Mouse (Mus musculus) cerebellum, postnatal 4 days (tissue): ENCODE measurements around the gene Olfr697.
"Not testable (repeated sequence)": the region's sequence is repeated elsewhere in the genome, so short reads cannot be mapped to it uniquely, and the experiment has no call there.

ENCODE experiments used
- DNase-seq, 2 experiments: peaks; one replicate each; pipeline ENCODE4 v3.0.0; 2022; ENCODE audit warnings: low spot score in 2 of 2, mixed read lengths in 1 of 2

The Olfr697 gene

DNA sequence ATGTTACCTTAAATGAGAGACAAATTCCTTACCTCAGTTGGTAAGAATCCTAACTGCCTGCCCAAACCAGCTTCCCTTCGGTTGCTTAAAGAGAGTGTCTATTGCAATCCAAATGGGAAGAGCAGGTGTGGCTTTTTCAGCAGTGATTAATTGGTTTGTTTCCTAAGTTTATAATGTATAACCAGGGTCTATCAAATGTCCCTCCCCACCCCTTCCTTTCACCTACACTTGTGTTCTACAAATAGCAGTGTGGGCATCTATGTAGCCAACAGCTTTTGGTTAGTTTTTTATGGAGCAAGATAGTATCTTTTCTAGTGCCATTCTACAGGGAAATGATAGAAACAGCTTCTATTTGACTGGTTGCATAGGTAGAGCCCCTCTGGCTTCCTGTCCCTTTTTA is at the start of gene Olfr697:
TSS of gene Olfr697 (minus strand) at position 101 of the 400 bp plus-strand sequence.
- no peak for DNase-seq

DNA sequence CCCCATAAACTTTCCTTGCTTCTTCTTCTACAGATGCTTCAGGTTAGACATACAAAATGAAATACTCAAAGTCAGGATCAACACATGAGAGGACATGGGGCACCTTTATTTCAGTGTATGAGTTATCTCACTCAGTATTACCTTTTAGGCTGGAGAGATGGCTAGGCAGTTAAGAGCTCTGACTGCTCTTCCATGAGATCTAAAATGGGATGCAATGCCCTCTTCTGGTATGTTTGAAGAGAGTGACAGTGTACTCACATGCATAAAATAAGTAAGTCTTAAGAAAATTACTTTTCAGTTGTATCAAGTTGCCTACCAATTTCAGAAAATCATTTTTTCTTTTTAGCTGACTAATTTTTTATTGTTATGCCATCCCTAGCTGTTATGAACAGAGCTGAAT is 46.1 kb upstream of the Olfr697 start:
- no peak for DNase-seq

DNA sequence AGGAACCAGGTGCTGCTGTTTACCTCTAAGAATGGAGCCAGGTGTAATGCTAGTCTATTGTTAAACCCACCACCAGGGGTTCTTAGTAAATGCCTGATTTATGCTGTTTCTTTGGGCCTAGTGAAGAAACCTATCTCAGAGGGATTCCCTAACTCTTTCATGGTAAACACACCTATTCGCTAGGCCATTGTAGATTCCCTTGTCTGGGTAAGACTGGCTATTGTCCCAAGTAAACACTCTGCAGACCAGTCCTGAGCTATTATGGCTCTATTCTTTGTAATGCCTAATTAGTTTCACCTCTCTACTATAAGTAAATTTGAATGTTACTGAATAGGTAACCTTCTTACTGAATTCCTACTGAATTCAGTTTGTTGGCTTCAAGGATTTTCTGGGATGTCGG is 18.8 kb upstream of the Olfr697 start:
- DNase-seq, result not testable (repeated sequence)

DNA sequence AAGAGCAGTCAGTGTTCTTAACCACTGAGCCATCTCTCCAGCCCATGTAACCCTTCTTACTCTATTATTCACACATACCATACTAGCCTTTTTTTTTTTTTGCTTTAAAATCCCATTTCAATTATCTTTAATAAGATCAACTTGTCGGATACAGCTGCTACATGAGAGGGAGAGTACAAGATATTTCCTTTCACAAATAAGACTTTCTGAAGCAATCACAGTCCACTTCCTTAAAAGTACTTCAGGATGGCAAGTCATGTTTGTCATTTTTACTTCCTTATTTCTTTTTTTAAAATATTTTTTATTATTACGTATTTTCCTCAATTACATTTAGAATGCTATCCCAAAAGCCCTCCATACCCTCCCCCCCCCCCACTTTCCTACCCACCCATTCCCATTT is 16.6 kb upstream of the Olfr697 start:
- no peak for DNase-seq

DNA sequence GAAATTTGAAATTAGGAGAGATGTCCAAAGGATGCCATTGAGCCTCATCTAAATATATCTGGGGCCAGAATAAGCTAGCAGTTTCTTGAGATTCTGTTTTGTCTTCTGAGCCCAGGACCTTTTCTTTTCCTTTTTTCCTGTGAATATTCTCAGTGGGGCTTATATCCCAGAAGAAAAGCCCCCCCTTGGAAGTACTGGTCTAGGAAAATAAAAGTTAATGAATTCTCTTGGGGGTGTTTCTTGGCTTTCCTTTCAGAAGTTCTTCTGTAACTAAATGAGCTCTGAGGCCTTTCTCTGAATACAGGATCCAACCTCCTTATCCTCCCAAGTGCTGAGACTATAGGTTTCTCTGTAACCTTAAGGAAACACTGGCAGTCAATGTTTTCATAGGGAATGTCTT is 13.1 kb upstream of the Olfr697 start, which contains the start of gene Olfr698:
TSS of gene Olfr698 (minus strand) at position 101 of the 400 bp plus-strand sequence.
- DNase-seq, result no peak

DNA sequence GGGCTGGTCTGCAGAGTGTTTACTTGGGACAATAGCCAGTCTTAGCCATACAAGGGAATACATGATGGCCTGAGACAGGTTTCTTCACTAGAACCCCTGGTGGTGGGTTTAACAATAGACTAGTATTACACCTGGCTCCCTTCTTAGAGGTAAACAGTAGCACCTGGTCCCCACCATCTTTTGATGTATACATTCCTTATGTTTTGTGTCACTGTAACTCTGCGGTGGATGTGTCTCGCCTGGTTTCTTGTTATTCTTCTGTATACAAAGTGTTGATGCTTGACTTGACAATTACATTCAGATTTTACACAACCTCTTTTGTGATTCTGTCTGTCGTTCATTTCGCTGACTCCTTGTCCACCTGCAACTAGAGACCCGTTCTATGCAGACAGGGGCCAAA is 3.6 kb upstream of the Olfr697 start:
- DNase-seq, result no peak

DNA sequence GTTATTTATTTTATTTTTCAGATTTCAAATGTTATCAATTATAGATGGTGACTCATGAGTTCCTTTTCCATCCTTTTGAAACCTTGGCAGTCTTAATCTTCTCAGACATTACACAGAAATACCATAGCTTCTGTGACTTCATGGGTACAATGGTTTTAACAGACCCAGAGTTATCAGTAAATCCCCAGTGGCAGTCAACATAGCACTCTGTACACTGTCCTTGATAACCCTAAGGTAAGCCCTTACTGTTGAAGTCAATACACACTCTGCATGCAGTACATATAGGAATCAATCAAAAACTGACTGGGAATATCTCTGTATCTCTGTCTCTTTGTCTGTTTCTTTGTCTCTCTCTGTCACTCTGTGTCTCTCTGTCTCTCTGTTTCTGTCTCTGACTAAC is 5.2 kb downstream of the Olfr697 start:
- no peak for DNase-seq

DNA sequence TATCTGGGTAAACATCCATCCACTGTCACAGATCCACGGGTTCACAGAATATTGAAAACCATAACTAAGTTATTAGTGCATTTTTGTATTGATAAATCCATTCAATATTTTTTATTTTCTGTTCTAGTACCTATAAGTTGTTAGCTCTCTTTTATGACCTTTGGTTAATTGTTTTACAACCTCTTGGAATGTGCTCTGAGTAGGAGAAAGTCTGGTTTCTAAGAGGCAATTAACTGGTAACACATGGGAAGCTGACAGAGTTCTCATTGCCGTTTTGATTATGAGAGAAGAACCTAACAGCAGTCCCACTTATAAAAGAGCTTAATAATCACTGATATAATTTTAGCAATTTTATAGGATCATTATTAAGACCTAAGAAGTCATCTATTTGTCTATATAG is 8.5 kb downstream of the Olfr697 start:
- DNase-seq, result no peak

DNA sequence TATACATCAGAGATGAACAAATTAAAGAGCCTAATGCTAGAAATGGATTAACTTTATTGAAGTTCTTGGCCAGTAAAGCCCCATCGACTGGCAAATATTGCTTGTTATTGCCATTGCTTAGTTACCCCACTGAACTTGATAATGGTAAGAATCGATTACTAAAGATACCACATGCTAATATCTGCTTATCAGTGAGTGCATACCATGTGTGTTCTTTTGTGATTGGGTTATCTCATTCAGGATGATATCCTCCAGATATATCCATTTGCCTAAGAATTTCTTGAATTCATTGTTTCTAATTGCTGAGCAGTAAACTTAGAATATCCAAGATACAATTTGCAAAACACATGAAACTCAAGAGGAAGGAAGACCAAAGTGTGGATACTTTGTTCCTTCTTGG is 16.6 kb downstream of the Olfr697 start:
- DNase-seq, result not testable (repeated sequence)

DNA sequence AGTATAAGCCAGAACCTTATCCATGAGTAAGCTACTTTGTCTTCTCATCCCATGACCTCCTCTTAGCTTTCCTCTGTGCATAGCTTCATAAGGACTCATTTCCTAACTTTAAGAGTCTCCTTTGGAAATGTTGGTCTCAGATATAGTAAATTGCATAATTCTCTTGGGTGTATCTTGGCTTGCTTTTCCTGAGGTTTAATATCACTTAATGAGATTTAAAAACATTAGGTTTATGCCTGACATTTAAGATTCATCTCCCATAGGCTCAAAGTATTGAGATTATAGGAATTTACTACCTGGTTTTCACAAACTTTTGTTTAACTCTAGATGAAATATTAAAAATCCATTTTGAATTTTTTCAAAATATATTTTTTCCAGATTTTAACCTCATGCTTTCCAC is 25.9 kb downstream of the Olfr697 start, which contains the start of gene Olfr695:
TSS of gene Olfr695 (minus strand) at position 101 of the 400 bp plus-strand sequence.
- DNase-seq, result no peak

DNA sequence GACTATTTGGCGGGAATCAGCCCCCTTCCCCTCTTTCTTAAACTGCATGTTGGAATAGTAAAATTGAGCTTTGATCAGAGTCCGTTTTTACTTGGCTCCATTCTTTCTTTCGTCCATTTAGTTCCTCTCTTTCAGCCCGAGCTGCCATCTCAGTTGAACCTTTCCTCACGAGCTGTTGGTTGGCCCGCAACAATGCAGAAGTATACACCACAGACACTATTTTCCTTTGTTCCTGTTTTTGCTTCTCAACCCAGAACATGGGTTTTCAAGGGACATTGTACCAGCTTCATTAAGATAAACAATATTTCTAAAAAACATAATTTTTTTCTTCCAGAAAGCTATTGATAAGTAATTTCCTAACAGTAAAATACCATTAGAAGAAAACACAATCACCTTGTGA is 30.8 kb downstream of the Olfr697 start:
- DNase-seq, result no peak

DNA sequence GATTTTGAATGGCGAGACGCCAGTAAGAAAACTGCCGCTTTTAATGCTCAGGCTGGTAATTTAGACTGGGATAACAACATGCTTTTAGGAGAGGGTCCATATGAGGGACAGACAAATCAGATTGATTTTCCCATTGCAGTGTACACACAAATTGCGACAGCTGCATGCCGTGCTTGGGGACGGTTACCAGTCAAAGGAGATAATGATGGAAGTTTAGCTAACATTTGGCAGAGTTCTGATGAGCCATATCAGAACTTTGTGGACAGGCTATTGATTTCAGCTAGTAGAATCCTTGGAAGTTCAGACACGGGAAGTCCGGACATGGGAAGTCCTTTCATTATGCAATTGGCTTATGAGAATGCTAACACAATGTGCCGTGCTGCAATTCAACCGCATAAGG is 34.5 kb downstream of the Olfr697 start:
- DNase-seq, result not testable (repeated sequence)

DNA sequence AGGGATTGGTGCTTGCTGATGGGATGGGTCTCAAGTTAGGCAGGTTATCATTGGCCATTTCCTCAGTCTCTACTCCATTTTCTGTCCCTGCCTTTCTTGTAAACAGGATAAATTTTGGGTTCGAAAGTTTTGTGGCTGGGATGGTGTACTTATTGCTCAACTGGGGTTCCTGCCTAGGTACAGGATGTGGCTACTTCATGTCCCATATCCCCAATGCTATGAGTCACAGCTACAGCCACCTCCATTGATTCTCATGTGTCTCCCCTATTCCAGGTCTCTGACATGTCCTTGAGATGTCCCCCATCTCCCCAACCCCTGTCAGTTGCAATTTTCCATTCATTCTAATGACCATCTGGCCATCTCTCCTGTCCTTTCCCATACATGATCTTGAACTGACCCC is 45.4 kb downstream of the Olfr697 start:
- DNase-seq, result no peak

DNA sequence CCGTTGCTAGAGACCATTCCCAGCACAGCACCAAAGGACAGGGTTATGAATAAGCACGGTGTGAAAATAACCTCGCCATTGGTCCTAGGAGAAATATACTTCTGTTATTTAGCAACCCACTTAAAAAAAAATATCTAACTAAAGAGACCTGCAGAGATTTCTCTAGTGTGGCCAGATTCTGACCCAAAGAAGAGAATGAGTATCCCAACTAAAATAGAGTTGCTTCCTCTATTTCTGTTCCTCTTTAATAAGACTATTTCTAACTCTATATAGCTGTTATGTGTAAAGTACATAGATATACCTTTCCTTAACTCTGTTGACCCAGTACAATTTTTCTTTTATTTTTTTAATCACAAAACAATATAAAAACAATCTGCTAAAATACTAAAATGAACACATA is 49.3 kb downstream of the Olfr697 start:
- DNase-seq, result no peak

DNA sequence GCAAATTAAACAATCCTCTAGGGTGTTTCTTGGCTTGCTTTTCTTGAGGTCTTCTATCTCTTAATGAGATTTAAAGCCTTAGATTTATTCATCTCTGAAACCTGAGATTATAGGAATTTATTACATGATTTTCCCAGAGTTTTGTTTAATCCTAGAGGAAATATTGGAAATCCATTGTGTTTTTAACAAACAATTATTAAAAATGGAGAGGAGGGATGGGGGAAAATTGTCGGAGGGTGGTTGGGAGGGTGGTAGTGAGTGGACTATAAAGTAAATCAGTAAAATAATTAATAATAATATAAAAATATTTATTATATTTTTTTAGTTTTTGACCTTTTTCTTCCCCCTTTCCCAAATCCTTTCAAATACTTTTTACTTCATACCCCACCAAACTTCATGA is 50.5 kb downstream of the Olfr697 start, which contains the start of gene Olfr694:
TSS of gene Olfr694 (minus strand) at position 101 of the 400 bp plus-strand sequence.
- no peak for DNase-seq
